Mouse (Mus musculus) testis, adult 2 months (tissue): ENCODE results near the gene Sema3b. TPM values are rescaled to one million over a fixed set of nuclear protein-coding genes. Genes with fewer than 3 reads are reported as not detected.

ENCODE experiments used
- H3K27ac ChIP-seq: fragments of 200-500 bp; 2 replicates; pipeline ENCODE4 v1.5.1; 2012; ENCODE audit warnings: low read depth, low read length; ENCODE audit not compliant: control insufficient read depth, insufficient read depth
- H3K27me3 ChIP-seq: fragments of 200-500 bp; 2 replicates; pipeline ENCODE4 v1.6.1; 2012; ENCODE audit warnings: mild to moderate bottlenecking, low read length, moderate library complexity; ENCODE audit not compliant: control insufficient read depth, insufficient read depth
- H3K36me3 ChIP-seq: fragments of 200-500 bp; 2 replicates; pipeline ENCODE4 v1.6.1; 2012; ENCODE audit warnings: mild to moderate bottlenecking, low read length; ENCODE audit not compliant: control insufficient read depth, insufficient read depth
- H3K4me1 ChIP-seq: fragments of 200-500 bp; 2 replicates; pipeline ENCODE4 v1.6.1; 2012; ENCODE audit warnings: low read length; ENCODE audit not compliant: control insufficient read depth, insufficient read depth
- H3K4me3 ChIP-seq: fragments of 200-500 bp; 2 replicates; pipeline ENCODE4 v1.5.1; 2012; ENCODE audit warnings: low read depth, mild to moderate bottlenecking, low read length, moderate library complexity, mixed read lengths; ENCODE audit not compliant: control insufficient read depth
- CTCF ChIP-seq: fragments of 200-500 bp; IDR thresholded peaks from 2 replicates; pipeline ENCODE4 v1.5.1; 2012; ENCODE audit warnings: low read depth, mild to moderate bottlenecking, inconsistent platforms, low read length, moderate library complexity; ENCODE audit not compliant: control insufficient read depth, insufficient read depth, insufficient replicate concordance
- POLR2A ChIP-seq: fragments of 200-500 bp; IDR thresholded peaks from 2 replicates; pipeline ENCODE4 v1.6.1; 2012; ENCODE audit warnings: low read depth, mild to moderate bottlenecking, inconsistent platforms, low read length, moderate library complexity; ENCODE audit not compliant: control insufficient read depth
- polyA plus RNA-seq: library from polyadenylated mRNA; depleted of rRNA; stranded (reverse); fragments of >200 nt; gene quantifications from 2 replicates; pipeline ENCODE4 v1.2.3, GENCODE M21; 2012

Sema3b gene
- polyA plus RNA-seq, 1 experiment, result 2.1 TPM

DNA sequence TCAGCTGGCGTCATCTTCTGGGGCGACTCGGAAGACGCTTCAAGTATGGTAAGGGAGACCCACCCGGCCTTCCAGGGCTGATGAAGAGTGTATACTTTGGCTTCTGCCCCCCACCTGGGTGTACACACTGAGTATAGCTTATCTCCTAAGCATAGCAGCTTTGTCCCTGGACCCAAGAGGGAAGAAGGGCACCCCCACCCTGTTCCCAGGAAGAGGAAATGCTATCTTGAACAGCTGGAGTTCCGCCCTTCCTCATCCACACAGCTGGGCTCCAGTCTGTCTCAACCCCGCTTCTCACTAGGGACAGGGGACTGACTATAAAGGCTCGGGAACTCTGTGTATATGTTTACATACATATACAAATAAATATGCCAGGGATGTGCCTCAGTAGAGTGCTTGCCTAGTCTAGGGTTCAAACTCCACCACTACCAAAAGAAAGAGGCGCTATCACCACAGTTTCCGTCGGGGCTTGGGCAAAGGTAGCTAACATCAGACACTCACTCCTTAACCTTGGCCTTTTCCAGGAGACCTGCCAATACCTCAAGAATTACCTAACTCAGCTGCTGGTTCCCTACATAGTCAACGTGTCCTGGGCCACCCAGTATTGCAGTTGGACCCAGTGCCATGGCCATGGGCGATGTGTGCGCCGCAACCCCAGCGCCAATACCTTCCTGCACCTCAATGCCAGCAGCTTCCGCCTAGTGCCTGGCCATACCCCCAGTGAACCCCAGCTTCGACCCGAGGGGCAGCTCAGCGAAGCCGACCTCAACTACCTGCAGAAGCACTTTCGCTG is 37.3 kb downstream of the Sema3b start:
- Histone ChIP-seq H3K4me3 (no peak overlapping the region), H3K4me1 (peaks cover 24% of the 10 kb centered on the region), H3K36me3 (no peaks in the 10 kb centered on the region), H3K27me3 (no peaks in the 10 kb centered on the region), H3K27ac (no peak overlapping the region)
- TF ChIP-seq CTCF (no peak), POLR2A (no peak)

DNA sequence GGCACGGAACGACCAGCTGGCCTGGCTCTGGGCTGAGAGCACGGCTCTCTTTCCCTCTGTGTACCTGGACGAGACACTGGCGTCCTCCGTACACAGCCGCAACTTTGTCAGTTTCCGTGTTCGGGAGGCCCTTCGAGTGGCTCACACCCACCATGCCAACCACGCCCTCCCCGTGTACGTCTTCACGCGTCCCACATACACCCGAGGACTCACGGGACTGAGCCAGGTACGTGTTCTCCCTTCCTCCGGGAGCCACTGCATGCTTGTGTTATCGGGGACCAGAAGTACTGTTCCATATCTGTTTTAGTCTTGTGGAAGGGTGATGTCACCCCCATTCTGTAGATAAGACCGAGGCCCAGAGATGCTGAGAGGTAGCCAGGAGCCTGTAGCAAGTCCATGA is 38.2 kb downstream of the Sema3b start:
- Histone ChIP-seq H3K36me3 (no peaks in the 10 kb centered on the region), H3K27me3 (no peaks in the 10 kb centered on the region), H3K27ac (no peak overlapping the region), H3K4me3 (no peak overlapping the region), H3K4me1 (peaks cover 23% of the 10 kb centered on the region)
- no peak for TF ChIP-seq POLR2A
- no peak for TF ChIP-seq CTCF

- Histone ChIP-seq H3K4me3 (no peak overlapping the region), H3K27me3 (no peaks in the 10 kb centered on the region), H3K36me3 (no peaks in the 10 kb centered on the region), H3K27ac (no peak overlapping the region), H3K4me1 (peaks cover 23% of the 10 kb centered on the region)
- TF ChIP-seq CTCF, result no peak
- no peak for TF ChIP-seq POLR2A
Observed at GRCm38 (mm10) chr9:107570016-107570415, 39.0 kb downstream of the Sema3b start.

GRCm38 (mm10) chr9:107569270-107569669 is 39.8 kb downstream of the Sema3b start:
- peaks cover 23% of the 10 kb centered on the region for H3K4me1 ChIP-seq
- no peaks in the 10 kb centered on the region for H3K36me3 ChIP-seq
- peak overlapping the region; percentile 93 for H3K4me3 ChIP-seq
- TF ChIP-seq POLR2A (no peak), CTCF (no peak)
- H3K27ac ChIP-seq, result peak overlapping the region; percentile 91
- H3K27me3 ChIP-seq, result no peaks in the 10 kb centered on the region

- H3K4me3 ChIP-seq, result peak overlapping the region; percentile 93
- H3K27me3 ChIP-seq, result no peaks in the 10 kb centered on the region
- H3K36me3 ChIP-seq, result no peaks in the 10 kb centered on the region
- TF ChIP-seq POLR2A, result 0 out of 2 replicates have a peak, but pooled peaks have one; percentile 21
- TF ChIP-seq CTCF, result no peak
- H3K4me1 ChIP-seq, result peaks cover 28% of the 10 kb centered on the region
- H3K27ac ChIP-seq, result peak overlapping the region; percentile 91
Observed at GRCm38 (mm10) chr9:107568331-107569261, 40.4 kb downstream of the Sema3b start.

GRCm38 (mm10) chr9:107567702-107568319 is 41.2 kb downstream of the Sema3b start, which contains the start of gene Hyal2:
TSS of gene Hyal2 (plus strand) at chr9:107567945.
- Histone ChIP-seq H3K27me3 (no peaks in the 10 kb centered on the region), H3K36me3 (no peaks in the 10 kb centered on the region), H3K4me1 (peaks cover 28% of the 10 kb centered on the region), H3K27ac (peak within 1 kb of the TSS; percentile 91), H3K4me3 (peak within 1 kb of the TSS; percentile 93)
- TF ChIP-seq POLR2A (no peak), CTCF (no peak)

- Histone ChIP-seq H3K27ac (no peak overlapping the region), H3K4me1 (peaks cover 30% of the 10 kb centered on the region), H3K36me3 (no peaks in the 10 kb centered on the region), H3K27me3 (no peaks in the 10 kb centered on the region), H3K4me3 (no peak overlapping the region)
- TF ChIP-seq POLR2A (no peak), CTCF (no peak)
Observed at GRCm38 (mm10) chr9:107566855-107567254, 42.2 kb downstream of the Sema3b start.
